Mouse (Mus musculus) testis, adult 2 months (tissue): ENCODE measurements around the gene Endou.

Experiments
- CTCF ChIP-seq: fragments of 200-500 bp; IDR thresholded peaks from 2 replicates; pipeline ENCODE4 v1.5.1; 2012; ENCODE audit warnings: low read depth, mild to moderate bottlenecking, inconsistent platforms, low read length, moderate library complexity; ENCODE audit not compliant: control insufficient read depth, insufficient read depth, insufficient replicate concordance
- POLR2A ChIP-seq: fragments of 200-500 bp; IDR thresholded peaks from 2 replicates; pipeline ENCODE4 v1.6.1; 2012; ENCODE audit warnings: low read depth, mild to moderate bottlenecking, inconsistent platforms, low read length, moderate library complexity; ENCODE audit not compliant: control insufficient read depth

GRCm38 (mm10) chr15:97677341-97677740 lies 53.8 kb downstream of the Endou start:
- no peak for TF ChIP-seq CTCF
- no peak for TF ChIP-seq POLR2A
